Mouse (Mus musculus) CD4-positive naive resting alpha-beta T cell, adult 57 days (primary cell): ENCODE results near the gene Ntng1. TPM values are rescaled to one million over a fixed set of nuclear protein-coding genes. Genes with fewer than 3 reads are reported as not detected.

ENCODE experiments used
- total RNA-seq: library from RNA; stranded (reverse); gene quantifications from one replicate; pipeline ENCODE4 v1.2.4, GENCODE M21; 2023

Ntng1 gene
- not detected for total RNA-seq

GRCm38 (mm10) chr3:110143206-110144061 lies at the start of gene Ntng1:
Ntng1 (minus strand) TSS chr3:110144011.

Other genes with a start within 250 kb of the Ntng1 start
- 15.0 TPM for gene Prmt6, start 107.0 kb upstream of the Ntng1 start, total RNA-seq